Mouse (Mus musculus) liver, postnatal 0 days (tissue): ENCODE results near the gene Esm1. TPM values are rescaled to one million over a fixed set of nuclear protein-coding genes. Genes with fewer than 3 reads are reported as not detected.
"Not testable (repeated sequence)": the region's sequence is repeated elsewhere in the genome, so short reads cannot be mapped to it uniquely, and the experiment has no call there.

Source experiments
- ATAC-seq: fragments of 200-750 bp; cut with Nextera tagmentation; 2 replicates; pipeline ENCODE4 v1.8.0; 2017; ENCODE audit warnings: mild to moderate bottlenecking, moderate library complexity
- DNase-seq: peaks from one replicate; pipeline ENCODE4 v3.0.0-alpha.2; 2016
- H3K27ac ChIP-seq: fragments of 300-500 bp; sonication (generic); 2 replicates; pipeline ENCODE4 v1.5.1; 2014; ENCODE audit warnings: antibody characterized with exemption, moderate library complexity, mild to moderate bottlenecking, low read depth
- H3K27me3 ChIP-seq: fragments of 300-500 bp; sonication (generic); 2 replicates; pipeline ENCODE4 v1.6.1; 2014; ENCODE audit warnings: low read length, control low read depth, mixed read lengths; ENCODE audit not compliant: insufficient read depth
- H3K36me3 ChIP-seq: fragments of 300-500 bp; sonication (generic); replicated peaks from 2 replicates; pipeline ENCODE4 v1.6.1; 2014; ENCODE audit warnings: mild to moderate bottlenecking, control low read depth, low read length, moderate library complexity, mixed read lengths; ENCODE audit not compliant: insufficient read depth
- H3K4me1 ChIP-seq: fragments of 300-500 bp; sonication (generic); 2 replicates; pipeline ENCODE4 v1.6.1; 2014; ENCODE audit warnings: antibody characterized with exemption, mild to moderate bottlenecking, control low read depth; ENCODE audit not compliant: insufficient read depth
- H3K4me2 ChIP-seq: fragments of 300-500 bp; sonication (generic); 2 replicates; pipeline ENCODE4 v1.6.1; 2014; ENCODE audit warnings: low read depth, mild to moderate bottlenecking, low read length, moderate library complexity, mixed read lengths
- H3K4me3 ChIP-seq: fragments of 300-500 bp; sonication (generic); 2 replicates; pipeline ENCODE4 v1.5.1; 2014; ENCODE audit warnings: low read depth, low read length
- H3K9ac ChIP-seq: fragments of 300-500 bp; sonication (generic); replicated peaks from 2 replicates; pipeline ENCODE4 v1.6.1; 2014; ENCODE audit warnings: mild to moderate bottlenecking, moderate library complexity
- H3K9me3 ChIP-seq: fragments of 300-500 bp; sonication (generic); 2 replicates; pipeline ENCODE4 v1.6.1; 2016; ENCODE audit warnings: mild to moderate bottlenecking, control low read depth, low read length, mixed read lengths
- CTCF ChIP-seq: sonication (generic); IDR thresholded peaks from 2 replicates; pipeline ENCODE4 v1.5.1; 2016; ENCODE audit warnings: antibody characterized with exemption, low read depth
- EP300 ChIP-seq: IDR thresholded peaks from 2 replicates; pipeline ENCODE4 v1.6.1; 2016; ENCODE audit warnings: antibody characterized with exemption, low read depth, mild to moderate bottlenecking
- WGBS: fragments of 180-500 bp; shearing (Covaris S2); extraction: QIAGEN DNeasy Blood & Tissue Kit; methylation state at CpG from one replicate; pipeline ENCODE4 v1.1.7; 2014; ENCODE audit not compliant: insufficient replicate concordance; 5-methylcytosine and 5-hydroxymethylcytosine counted together
- polyA plus RNA-seq: library from polyadenylated mRNA; unstranded; fragments of >200 nt; fragmentation: Nextera tagmentation; extraction: Ambion mirVana; gene quantifications from 2 replicates; pipeline ENCODE4 v1.2.1, GENCODE M21; 2015

Gene Esm1
- polyA plus RNA-seq, 1 experiment from 2014 or later, result 1.2 TPM

GRCm38 (mm10) chr13:113224105-113224504 lies 14.6 kb downstream of the Esm1 start:
- DNase-seq, result no peak

GRCm38 (mm10) chr13:113225811-113226210 lies 16.4 kb downstream of the Esm1 start, which contains the start of gene Gzmk:
TSS of gene Gzmk (minus strand) at chr13:113225908.
- 56% methylated on average over 7 of the region's 7 CpGs for WGBS
- no peak for ATAC-seq

More at GRCm38 (mm10) chr13:113224105-113224504, 14.6 kb downstream of the Esm1 start:
- Histone ChIP-seq H3K36me3 (no peaks in the 10 kb centered on the region), H3K4me2 (no peak overlapping the region), H3K27ac (no peak overlapping the region), H3K4me1 (no peaks in the 10 kb centered on the region), H3K9me3 (no peaks in the 10 kb centered on the region), H3K4me3 (no peak overlapping the region), H3K9ac (no peak overlapping the region), H3K27me3 (no peaks in the 10 kb centered on the region)
- TF ChIP-seq EP300, result no peak
- TF ChIP-seq CTCF, result no peak
- ATAC-seq, result no peak
- 28% methylated on average over 2 of the region's 2 CpGs for WGBS

GRCm38 (mm10) chr13:113227076-113227475 lies 17.6 kb downstream of the Esm1 start:
- Histone ChIP-seq H3K27ac (no peak overlapping the region), H3K4me3 (no peak overlapping the region), H3K9ac (no peak overlapping the region), H3K27me3 (no peaks in the 10 kb centered on the region), H3K4me2 (no peak overlapping the region), H3K9me3 (no peaks in the 10 kb centered on the region), H3K4me1 (no peaks in the 10 kb centered on the region), H3K36me3 (no peaks in the 10 kb centered on the region)
- no peak for DNase-seq
- TF ChIP-seq EP300, result no peak
- no peak for TF ChIP-seq CTCF
- 34% methylated on average over 4 of the region's 4 CpGs for WGBS
- no peak for ATAC-seq

More at GRCm38 (mm10) chr13:113225811-113226210, 16.4 kb downstream of the Esm1 start, which contains the start of gene Gzmk:
- DNase-seq, result no peak
- H3K27ac ChIP-seq, result no peak within 1 kb of the TSS
- no peaks in the 10 kb centered on the region for H3K36me3 ChIP-seq
- H3K4me1 ChIP-seq, result no peaks in the 10 kb centered on the region
- H3K9me3 ChIP-seq, result no peaks in the 10 kb centered on the region
- H3K4me3 ChIP-seq, result no peak within 1 kb of the TSS
- no peak within 1 kb of the TSS for H3K9ac ChIP-seq
- no peak within 1 kb of the TSS for H3K4me2 ChIP-seq
- H3K27me3 ChIP-seq, result no peaks in the 10 kb centered on the region
- TF ChIP-seq EP300 (no peak), CTCF (no peak)

- DNase-seq, result no peak
- H3K27ac ChIP-seq, result no peak overlapping the region
These were observed 18.4 kb downstream of the Esm1 start for GRCm38 (mm10) chr13:113227666-113228463.

GRCm38 (mm10) chr13:113242129-113242528 lies 32.7 kb downstream of the Esm1 start:
- peak overlapping the region; percentile 29; the same call in 1 of the 2 replicates for H3K27ac ChIP-seq
- TF ChIP-seq EP300 (no peak), CTCF (no peak)
- WGBS, result 44% methylated on average over 6 of the region's 6 CpGs
- ATAC-seq (peak; percentile 35; the same call in 1 of the 2 replicates), DNase-seq (no peak)
- H3K4me2 ChIP-seq, result no peak overlapping the region
- H3K9ac ChIP-seq, result no peak overlapping the region
- H3K27me3 ChIP-seq, result no peaks in the 10 kb centered on the region
- no peaks in the 10 kb centered on the region for H3K9me3 ChIP-seq
- H3K4me3 ChIP-seq, result no peak overlapping the region
- H3K4me1 ChIP-seq, result no peaks in the 10 kb centered on the region
- no peaks in the 10 kb centered on the region for H3K36me3 ChIP-seq

More at GRCm38 (mm10) chr13:113227666-113228463, 18.4 kb downstream of the Esm1 start:
- Histone ChIP-seq H3K4me3 (no peak overlapping the region), H3K36me3 (no peaks in the 10 kb centered on the region), H3K9me3 (no peaks in the 10 kb centered on the region), H3K9ac (no peak overlapping the region), H3K27me3 (no peaks in the 10 kb centered on the region), H3K4me1 (no peaks in the 10 kb centered on the region), H3K4me2 (no peak overlapping the region)
- peak; percentile 36 for TF ChIP-seq CTCF
- TF ChIP-seq EP300, result no peak
- no peak for ATAC-seq
- 77% methylated on average over 17 of the region's 17 CpGs for WGBS

GRCm38 (mm10) chr13:113245025-113245424 lies 35.6 kb downstream of the Esm1 start:
- H3K36me3 ChIP-seq, result no peaks in the 10 kb centered on the region
- no peak overlapping the region for H3K4me3 ChIP-seq
- no peak overlapping the region for H3K4me2 ChIP-seq
- no peaks in the 10 kb centered on the region for H3K4me1 ChIP-seq
- TF ChIP-seq EP300, result peak; percentile 50
- TF ChIP-seq CTCF, result no peak
- ATAC-seq, result no peak
- 64% methylated on average over 8 of the region's 8 CpGs for WGBS
- DNase-seq, result no peak
- H3K9me3 ChIP-seq, result no peaks in the 10 kb centered on the region
- H3K9ac ChIP-seq, result no peak overlapping the region
- H3K27ac ChIP-seq, result no peak overlapping the region
- H3K27me3 ChIP-seq, result no peaks in the 10 kb centered on the region

GRCm38 (mm10) chr13:113252580-113252979 lies 43.1 kb downstream of the Esm1 start:
- DNase-seq, H3K27ac ChIP-seq, H3K4me3 ChIP-seq, H3K36me3 ChIP-seq, H3K27me3 ChIP-seq, H3K9ac ChIP-seq, H3K4me2 ChIP-seq, ATAC-seq, H3K4me1 ChIP-seq, H3K9me3 ChIP-seq: not testable (repeated sequence)
- 76% methylated on average over 7 of the region's 7 CpGs for WGBS
